Mouse (Mus musculus): Measurements from ENCODE around the gene Gm20388. TPM values are rescaled to one million over a fixed set of nuclear protein-coding genes. Genes with fewer than 3 reads are reported as not detected.

Gene Gm20388
- total RNA-seq, 2 experiments from 2014 or later = not detected

- DNase-seq (ENCODE audit: low spot score in 2 of 2) = no peak
Measured at GRCm38 (mm10) chr8:123648245-123649170, 3737.9 kb downstream of the Gm20388 start.

DNA sequence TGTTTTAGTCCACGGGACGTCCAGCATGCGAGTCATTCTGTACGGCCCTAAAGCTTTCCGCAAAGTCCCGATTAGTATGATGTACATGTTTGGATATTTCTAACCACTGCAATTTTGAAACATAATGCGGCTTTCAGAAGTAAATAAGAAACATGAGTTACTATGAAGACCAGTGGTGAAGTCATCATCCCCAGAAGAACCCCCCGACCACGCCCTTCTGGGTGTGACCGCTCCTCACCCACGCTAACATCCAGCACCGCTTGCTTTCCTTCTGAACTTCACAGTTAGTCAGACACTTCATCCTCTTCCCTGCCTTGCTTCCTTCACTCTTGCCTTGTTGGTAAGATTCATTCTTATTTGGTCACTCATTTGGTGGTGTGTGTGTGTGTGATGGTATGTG is 3738.8 kb downstream of the Gm20388 start:
- DNase-seq (ENCODE audit: low spot score in 2 of 2) = no peak

GRCm38 (mm10) chr8:123651390-123652098 is 3740.9 kb downstream of the Gm20388 start:
- DNase-seq (ENCODE audit: low spot score in 2 of 2) = no peak

DNA sequence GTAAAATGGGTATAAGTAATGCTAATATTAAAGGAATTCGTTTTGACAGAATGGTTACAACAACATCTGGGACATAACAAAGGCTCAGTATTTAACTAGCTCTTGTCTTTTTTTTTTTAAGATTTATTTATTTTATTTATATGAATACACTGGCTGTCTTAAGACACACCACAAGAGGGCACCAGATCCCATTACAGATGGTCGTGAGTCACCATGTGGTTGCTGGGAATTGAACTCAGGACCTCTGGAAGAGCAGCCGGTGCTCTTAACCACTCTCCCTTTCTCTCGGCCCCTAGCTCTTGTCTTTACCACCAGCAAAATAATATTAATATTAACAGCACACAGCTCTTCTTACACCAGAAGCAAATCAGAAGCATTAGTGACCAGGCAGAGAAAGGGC is 3742.0 kb downstream of the Gm20388 start:
- no peak for DNase-seq (ENCODE audit: low spot score in 2 of 2)

DNA sequence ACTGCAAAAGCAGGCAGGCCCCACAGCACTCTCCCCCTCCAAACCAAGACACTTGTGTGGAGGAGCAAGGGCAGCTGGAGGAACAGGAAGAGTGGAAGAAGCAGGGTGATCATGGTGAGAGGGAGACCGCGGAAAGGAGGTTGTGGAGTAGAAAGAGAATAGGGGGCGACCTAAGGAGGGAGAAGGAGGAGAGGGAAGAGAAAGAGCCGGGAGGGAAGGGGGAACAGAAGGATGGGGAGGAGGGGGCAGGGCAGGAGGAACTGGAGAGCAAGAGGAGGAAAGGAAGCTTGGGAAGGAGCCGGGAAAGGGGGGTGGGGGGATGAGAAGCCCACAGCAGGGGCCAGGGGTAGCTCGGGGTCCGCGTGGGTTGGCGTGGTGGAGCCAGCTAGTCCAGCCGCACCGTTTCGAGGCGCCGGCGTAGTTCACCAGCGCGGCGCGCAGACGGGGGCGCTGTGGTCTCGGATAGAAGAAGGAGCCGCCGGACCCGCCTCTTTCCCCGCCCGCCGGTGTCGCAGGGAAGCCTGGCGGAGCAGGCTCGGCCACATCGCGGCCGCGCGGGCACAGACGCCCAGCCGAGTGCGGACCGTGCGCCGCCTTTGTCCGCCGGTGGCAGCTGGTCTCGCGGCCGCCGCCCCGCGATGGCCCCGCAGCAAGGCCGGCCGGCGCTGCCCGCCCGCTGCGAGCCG is 3742.8 kb downstream of the Gm20388 start, which contains the start of gene Rhou:
TSS of gene Rhou (plus strand) at position 622 of the 686 bp plus-strand sequence.
- peak; percentile 91 to 93 for DNase-seq (ENCODE audit: low spot score in 2 of 2)

- DNase-seq (ENCODE audit: low spot score in 2 of 2) = peak; percentile 28 to 49
Measured at GRCm38 (mm10) chr8:123653994-123654569, 3743.4 kb downstream of the Gm20388 start.

- no peak for DNase-seq (ENCODE audit: low spot score in 2 of 2)
Measured at GRCm38 (mm10) chr8:123654763-123655162, 3744.1 kb downstream of the Gm20388 start.

DNA sequence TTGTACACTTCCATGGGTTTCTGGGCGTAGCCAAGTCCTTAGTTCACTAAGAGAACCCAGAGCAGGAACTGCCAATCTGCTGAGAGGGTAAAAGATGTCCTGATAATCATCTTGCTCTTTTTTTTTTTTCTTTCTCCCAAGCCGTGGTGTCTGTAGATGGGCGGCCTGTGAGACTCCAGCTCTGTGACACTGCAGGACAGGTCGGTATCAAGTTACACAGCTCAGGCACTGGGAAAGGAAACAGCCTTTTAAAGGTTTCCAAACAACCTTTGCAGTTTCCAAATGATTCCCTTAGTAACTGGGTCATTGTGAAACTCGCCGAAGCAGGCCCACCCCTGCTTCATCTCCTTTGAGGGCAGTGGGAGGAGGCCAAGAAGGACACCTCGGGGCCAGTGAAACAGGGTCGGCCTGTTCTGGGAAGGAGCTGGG is 3744.7 kb downstream of the Gm20388 start:
- DNase-seq (ENCODE audit: low spot score in 2 of 2) = no peak

DNA sequence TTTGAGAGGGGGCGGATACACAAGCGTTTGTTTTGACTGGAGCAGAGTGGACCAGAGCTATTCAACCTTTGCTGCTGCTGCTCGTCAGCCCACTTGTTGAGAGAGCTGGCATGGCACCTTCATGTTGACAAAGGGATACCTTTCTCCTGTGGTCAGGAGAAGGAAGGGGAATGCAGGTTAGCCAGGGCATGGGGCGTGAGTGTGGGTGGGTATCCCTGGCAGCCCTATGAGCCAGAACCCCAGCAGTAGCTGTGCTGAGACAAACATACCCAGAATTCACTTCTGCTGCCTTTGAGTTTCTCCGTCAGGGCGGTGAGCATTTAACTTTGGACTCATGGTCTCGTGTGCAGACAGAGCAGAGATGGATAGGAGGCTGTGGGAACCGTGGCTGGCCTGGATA is 3747.2 kb downstream of the Gm20388 start:
- DNase-seq (ENCODE audit: low spot score in 2 of 2) = no peak

GRCm38 (mm10) chr8:123659469-123660057 is 3748.9 kb downstream of the Gm20388 start:
- DNase-seq (ENCODE audit: low spot score in 2 of 2) = no peak

DNA sequence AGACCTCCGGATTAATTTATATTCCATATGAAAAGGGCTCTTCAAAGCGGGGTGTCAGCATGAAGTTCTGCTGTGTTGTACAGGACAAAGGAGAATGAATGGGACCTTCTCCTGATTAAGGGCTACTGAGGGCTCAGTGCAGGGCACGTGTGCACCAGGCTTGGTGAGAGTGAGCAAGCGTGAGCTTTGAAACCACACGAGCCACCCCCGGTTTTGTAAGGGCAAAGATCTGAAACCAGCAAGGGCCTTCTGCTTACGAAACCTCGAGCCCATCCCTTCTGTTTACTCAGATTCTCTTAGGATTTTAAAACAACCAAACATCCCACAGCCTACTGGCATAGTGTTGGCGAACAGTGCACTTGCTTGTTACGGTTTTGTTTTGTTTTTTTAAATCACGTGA is 3750.9 kb downstream of the Gm20388 start:
- no peak for DNase-seq (ENCODE audit: low spot score in 2 of 2)

DNA sequence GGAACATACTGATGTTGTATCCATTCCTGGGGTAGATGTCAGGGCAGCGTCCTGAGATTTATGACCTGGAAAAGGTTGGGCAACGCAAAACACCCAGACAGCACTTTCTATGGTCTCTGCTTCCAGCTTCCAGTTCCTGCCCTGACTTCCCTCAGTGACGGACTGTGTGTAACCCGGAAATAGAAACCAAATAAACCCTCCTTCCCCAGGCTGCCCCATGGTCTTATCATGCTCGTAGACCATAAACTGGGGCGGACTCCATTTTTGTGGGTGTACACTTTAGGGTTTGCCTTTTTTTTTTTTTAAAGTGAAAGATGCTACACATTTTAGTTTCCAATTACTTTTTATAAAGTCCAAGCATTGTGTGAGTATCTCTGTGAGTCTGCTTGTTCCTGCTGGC is 3754.9 kb downstream of the Gm20388 start:
- DNase-seq (ENCODE audit: low spot score in 2 of 2) = no peak

DNA sequence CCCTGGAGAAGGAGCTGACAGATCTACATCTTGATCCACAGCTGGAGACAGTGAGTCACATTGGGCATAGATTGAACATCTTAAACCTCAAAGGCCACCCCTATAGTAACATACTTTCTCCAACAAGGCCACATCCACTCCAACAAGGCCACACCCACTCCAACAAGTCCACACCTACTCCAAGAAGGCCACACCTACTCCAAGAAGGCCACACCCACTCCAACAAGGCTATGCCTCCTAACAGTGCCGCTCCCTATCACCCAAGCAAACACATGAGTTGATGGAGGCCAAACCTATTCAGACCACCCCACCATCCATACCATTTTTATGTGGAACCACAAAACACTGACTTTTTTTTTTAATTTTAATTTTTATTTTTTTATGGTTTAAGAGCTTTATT is 3756.2 kb downstream of the Gm20388 start:
- no peak for DNase-seq (ENCODE audit: low spot score in 2 of 2)

DNA sequence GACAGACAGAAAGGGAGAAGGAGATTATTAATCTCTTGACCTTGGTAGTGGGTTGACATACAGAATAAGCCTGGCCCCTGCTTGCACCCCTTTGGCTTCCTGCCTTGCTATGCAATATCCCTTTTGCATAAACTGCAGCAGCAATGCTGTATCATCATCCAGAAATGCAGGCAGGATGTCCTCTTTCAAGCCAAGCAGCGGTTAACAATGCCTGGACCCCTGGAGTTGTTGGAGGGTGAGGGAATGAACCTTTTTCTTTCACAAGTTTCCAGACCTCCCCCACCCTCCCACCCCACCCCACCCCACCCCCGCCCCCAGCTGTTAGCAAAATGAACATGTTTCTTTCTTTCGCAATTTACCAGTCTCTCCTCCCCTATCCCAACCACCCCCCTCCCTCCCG is 3758.0 kb downstream of the Gm20388 start:
- DNase-seq (ENCODE audit: low spot score in 2 of 2) = no peak

GRCm38 (mm10) chr8:123670766-123671165 is 3760.1 kb downstream of the Gm20388 start:
- DNase-seq (ENCODE audit: low spot score in 2 of 2) = no peak

DNA sequence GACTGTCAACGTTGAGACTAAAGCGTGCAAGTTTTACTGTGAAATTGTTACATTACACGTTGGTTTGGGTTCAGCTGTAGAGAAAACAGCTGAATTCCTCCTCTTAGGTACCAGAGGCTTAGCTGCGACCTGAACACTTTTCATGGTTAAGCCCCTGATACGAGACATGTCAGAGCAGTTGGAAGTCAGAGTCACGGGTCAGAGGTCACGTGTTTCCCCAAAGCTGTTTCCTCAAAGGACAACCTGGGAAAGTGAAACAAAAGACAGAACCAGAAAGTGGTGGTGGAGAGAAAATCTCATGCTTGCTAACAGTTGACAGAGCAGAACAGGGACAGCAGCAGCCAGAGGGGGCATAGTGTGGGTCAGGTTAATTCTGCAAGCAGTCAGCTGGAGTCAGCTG is 3760.8 kb downstream of the Gm20388 start:
- DNase-seq (ENCODE audit: low spot score in 2 of 2) = no peak

- no peak for DNase-seq (ENCODE audit: low spot score in 2 of 2)
Measured at GRCm38 (mm10) chr8:123672648-123673047, 3762.0 kb downstream of the Gm20388 start.

GRCm38 (mm10) chr8:123675611-123676010 is 3765.0 kb downstream of the Gm20388 start:
- DNase-seq (ENCODE audit: low spot score in 2 of 2) = no peak

- no peak for DNase-seq (ENCODE audit: low spot score in 2 of 2)
Measured at GRCm38 (mm10) chr8:123678390-123678789, 3767.7 kb downstream of the Gm20388 start.

GRCm38 (mm10) chr8:123682073-123682761 is 3771.6 kb downstream of the Gm20388 start:
- DNase-seq (ENCODE audit: low spot score in 2 of 2) = no peak
